Mouse (Mus musculus) cerebral cortex, adult 2 months (tissue): Measurements from ENCODE around the gene Igflr1.

Source experiments
- WGBS: fragments of 180-500 bp; shearing (Covaris S2); methylation state at CpG from one replicate; pipeline ENCODE4 v1.1.7; 2018; 5-methylcytosine and 5-hydroxymethylcytosine counted together

Gene Igflr1

DNA sequence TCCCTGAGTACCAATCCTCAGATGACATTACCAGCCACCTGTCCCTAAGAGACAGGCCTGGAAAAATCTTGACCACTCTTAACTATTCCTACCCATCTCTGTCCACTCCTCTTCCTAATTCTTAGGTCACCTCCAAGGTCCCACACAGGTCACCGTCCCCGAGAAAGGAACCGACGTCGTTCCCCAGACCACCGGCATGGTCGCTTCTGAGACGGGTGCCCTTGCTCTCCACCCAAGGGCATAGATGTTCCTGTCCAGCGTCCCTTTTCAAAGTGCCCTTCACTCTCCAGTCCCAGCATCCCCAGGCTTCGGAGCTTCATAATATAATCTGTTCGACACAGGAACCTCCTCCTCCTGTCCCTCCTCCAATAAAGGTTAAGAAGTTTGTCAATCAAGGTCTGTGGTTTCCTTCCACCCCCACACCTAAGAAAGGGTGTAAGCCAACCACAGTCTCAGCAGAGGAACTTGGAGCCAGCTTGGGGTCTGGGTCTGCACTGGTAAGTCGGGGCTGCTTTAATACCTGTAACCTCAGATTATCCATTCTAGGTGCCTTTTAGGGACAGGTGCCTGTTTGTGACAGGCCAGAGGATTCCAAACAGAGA lies at the start of gene Igflr1:
TSS of gene Igflr1 (plus strand) at position 458 of the 602 bp plus-strand sequence.
- 95% methylated on average over 12 of the region's 12 CpGs for WGBS

GRCm38 (mm10) chr7:30518325-30518724 lies 46.9 kb upstream of the Igflr1 start:
- WGBS, result 50% methylated on average over 8 of the region's 8 CpGs

DNA sequence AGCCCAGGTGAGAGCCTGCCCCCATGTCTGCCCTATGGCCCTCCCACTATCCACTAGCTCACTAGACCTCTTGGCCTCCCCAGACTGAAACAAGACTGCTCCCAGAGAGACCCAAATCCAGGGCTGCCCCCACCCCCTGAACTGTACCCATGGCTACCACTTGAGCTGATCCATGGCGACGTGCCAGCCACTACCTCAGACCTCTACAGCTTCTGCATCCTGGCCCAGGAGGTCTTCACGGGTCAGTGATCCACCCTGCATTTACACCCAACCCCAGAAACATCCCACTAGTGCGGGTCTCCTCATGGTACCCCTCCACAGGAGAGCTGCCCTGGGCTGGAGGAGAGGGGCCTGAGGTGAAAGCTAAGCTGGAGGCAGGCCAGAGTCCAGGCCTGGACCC lies 44.8 kb upstream of the Igflr1 start:
- 73% methylated on average over 4 of the region's 4 CpGs for WGBS

GRCm38 (mm10) chr7:30520856-30521255 lies 44.4 kb upstream of the Igflr1 start:
- WGBS, result 61% methylated on average over 5 of the region's 5 CpGs

DNA sequence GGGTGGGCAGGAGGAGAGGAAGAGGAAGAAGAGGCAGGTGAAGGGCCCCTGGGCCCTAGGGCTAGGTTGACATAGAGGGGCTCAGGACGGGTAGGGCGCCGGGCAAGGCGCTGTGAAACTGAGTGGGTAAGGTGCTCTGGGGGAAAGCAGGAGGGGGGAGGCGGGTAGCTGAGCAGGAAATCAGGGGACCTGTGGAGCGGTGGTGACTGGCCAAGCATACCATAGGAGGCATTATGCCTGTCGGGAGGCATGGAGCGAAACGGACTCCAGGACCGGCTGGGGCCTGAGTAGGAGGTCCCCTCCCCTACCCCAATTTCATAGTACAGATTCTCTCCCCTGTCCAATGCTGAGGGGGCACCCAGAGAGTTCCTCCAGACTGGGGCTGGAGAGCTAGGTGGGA lies 42.4 kb upstream of the Igflr1 start:
- 85% methylated on average over 10 of the region's 10 CpGs for WGBS

- 81% methylated on average over 6 of the region's 6 CpGs for WGBS
Measured at GRCm38 (mm10) chr7:30524487-30524886, 40.7 kb upstream of the Igflr1 start.

DNA sequence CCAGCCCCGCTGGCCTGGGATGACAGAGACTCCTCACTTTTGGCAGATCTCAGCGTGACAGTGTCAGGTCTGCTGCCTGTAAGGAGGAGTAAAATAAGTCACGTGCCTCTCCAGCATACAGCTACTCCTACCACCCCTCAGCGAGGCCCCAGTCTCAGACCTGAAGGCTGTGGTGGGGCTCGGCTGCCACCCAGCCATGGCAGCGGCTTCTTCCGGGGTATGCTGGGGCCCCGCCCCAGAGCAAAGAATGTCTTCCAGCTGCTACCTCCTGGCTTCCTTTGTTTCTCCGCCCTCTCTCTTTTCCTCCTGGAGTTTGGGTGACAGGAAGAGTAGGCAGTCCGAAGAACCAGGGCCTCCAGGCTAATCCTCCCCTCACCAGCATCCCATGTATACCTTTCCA lies 39.3 kb upstream of the Igflr1 start:
- WGBS, result 48% methylated on average over 10 of the region's 10 CpGs

- WGBS, result 48% methylated on average over 17 of the region's 17 CpGs
Measured at GRCm38 (mm10) chr7:30526399-30526798, 38.8 kb upstream of the Igflr1 start.

DNA sequence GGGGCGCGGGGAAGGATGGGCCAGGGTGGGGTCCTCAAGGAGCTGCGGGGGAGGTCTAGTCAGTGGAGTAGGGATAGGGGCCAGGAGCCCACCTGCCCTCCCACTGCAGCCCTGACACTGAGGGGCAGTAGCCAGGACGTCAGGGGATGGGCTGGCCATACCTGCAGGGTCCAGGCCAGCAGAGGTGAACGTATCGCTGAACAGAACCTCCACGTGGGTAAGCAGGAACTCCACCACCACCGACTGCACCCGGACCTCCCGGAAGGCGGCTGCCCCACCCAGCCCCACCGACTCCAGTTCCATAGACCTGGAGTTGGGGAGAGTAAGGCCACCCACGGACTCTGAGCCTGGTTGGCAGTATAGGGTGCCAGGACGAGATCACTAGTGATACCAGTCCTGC lies 38.2 kb upstream of the Igflr1 start:
- 66% methylated on average over 14 of the region's 14 CpGs for WGBS

- WGBS, result 44% methylated on average over 9 of the region's 9 CpGs
Measured at GRCm38 (mm10) chr7:30531291-30531815, 33.9 kb upstream of the Igflr1 start.

- WGBS, result 21% methylated on average over 8 of the region's 8 CpGs
Measured at GRCm38 (mm10) chr7:30532931-30533330, 32.3 kb upstream of the Igflr1 start.

DNA sequence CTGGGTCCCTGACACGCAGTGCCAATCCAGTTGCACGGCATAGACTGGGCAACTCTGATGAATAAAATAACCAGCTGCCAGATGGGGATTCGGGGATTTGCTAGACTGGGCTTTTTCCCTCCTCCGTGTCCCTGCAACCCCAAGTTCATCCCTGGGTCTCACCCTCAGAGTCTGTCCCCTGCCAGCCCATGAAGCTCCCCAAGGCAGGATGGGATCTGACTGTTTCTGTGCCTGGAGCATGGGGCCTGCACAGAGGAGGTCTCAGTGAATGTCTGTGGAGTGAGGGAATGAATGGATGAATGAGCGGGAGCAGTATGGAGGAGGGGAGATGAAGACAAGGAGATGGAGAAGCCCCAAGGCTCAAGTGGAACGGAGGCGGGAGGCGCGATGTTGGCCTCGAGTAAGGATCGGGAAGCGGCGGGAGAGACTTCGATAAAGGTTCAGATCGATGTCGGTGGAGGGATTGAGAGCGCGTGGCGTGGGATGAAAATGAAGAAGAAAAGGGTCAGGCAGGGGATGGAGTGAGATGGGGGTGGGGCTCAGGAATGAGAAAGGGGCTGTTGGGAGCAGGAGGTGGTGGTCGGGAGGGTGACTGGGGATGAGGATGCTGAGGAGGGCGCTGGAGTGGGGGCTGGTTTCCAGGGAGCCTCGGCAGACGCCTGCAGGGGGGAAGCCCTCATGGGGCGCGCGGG lies 31.1 kb upstream of the Igflr1 start:
- WGBS, result 5% methylated on average over 26 of the region's 26 CpGs

- WGBS, result under 1% methylated on average over 82 of the region's 84 CpGs
Measured at GRCm38 (mm10) chr7:30534633-30535577, 30.3 kb upstream of the Igflr1 start, which contains the start of gene Arhgap33. Gene Arhgap33 (minus strand): TSS chr7:30535060.

DNA sequence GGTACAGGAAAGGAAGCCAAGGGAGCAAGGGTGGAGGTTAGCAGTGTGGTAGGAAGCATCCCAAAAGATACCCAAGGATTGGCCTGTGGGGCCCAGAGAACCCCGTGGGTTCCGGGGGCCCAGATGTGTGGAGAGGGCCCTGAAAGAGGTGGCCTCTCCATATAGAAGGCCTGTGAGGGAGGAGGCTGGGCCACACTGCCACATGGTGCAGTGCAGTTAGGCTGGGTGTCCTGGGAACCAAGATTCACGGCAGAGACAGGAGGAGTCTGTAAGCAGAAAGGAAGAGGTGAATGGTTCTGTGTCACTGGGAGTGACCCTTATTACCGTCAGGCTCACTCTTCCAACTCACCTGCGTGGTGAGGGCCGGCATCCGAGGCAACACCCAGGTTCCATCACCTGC lies 24.7 kb upstream of the Igflr1 start:
- 92% methylated on average over 7 of the region's 7 CpGs for WGBS

DNA sequence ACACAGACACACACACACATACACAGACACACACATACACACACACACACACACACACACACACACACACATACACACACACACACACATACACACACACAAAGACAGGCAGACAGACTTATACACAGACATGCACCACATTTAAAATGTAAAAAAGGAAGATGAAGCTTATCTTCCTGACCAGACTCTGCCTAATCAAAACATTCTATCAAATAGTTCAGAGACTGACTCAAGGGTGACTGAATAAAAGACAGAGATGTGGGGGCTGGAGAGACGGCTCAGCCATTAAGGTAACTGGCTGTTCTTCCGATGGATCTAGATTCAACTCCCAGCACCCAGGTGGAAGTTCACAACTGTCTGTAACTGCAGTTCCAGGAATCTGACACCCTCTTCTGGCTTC lies 20.9 kb upstream of the Igflr1 start:
- WGBS, result 96% methylated on average over 2 of the region's 2 CpGs

- WGBS, result 84% methylated on average over 2 of the region's 2 CpGs
Measured at GRCm38 (mm10) chr7:30549880-30550279, 15.3 kb upstream of the Igflr1 start.

GRCm38 (mm10) chr7:30550603-30551002 lies 14.6 kb upstream of the Igflr1 start:
- 95% methylated on average over 1 of the region's 1 CpGs for whole genome bisulfite sequencing

- 2% methylated on average over 10 of the region's 10 CpGs for WGBS
Measured at GRCm38 (mm10) chr7:30551445-30552101, 13.7 kb upstream of the Igflr1 start.

GRCm38 (mm10) chr7:30552102-30553020 lies 12.9 kb upstream of the Igflr1 start, which contains the start of the genes Hspb6 and Proser3:
Gene Hspb6 (plus strand): TSS chr7:30552178.
Gene Proser3 (minus strand): TSS chr7:30552299.
- WGBS, result under 1% methylated on average over 44 of the region's 44 CpGs

- WGBS, result 1% methylated on average over 23 of the region's 23 CpGs
Measured at GRCm38 (mm10) chr7:30553021-30553589, 12.1 kb upstream of the Igflr1 start.
